Mouse (Mus musculus) MEL (cell line): ENCODE results near the gene Hoxc4.

ENCODE experiments used
- CTCF ChIP-seq, 3 experiments: IDR thresholded peaks in 2 of 3; conservative IDR thresholded peaks in 1 of 3; 2 replicates each; pipeline ENCODE4 v1.5.1; 2011 to 2012; ENCODE audit warnings: low read length in 3 of 3, low read depth in 2 of 3, mild to moderate bottlenecking in 2 of 3, improper control_type of control experiment in 1 of 3, inconsistent platforms in 1 of 3, mixed read lengths in 1 of 3, moderate library complexity in 1 of 3; ENCODE audit not compliant: control insufficient read depth in 1 of 3, insufficient read depth in 1 of 3, poor library complexity in 1 of 3, severe bottlenecking in 1 of 3
- ELF1 ChIP-seq: IDR thresholded peaks from 2 replicates; pipeline ENCODE4 v1.6.1; 2014; ENCODE audit warnings: low read depth, mild to moderate bottlenecking, inconsistent platforms, low read length, improper control_type of control experiment, moderate library complexity
- MAX ChIP-seq: IDR thresholded peaks from 2 replicates; pipeline ENCODE4 v1.6.1; 2011; ENCODE audit warnings: low read length, improper control_type of control experiment
- POLR2A ChIP-seq, 2 experiments: IDR thresholded peaks; 2 replicates each; pipeline ENCODE4 v1.6.1; 2011 to 2012; ENCODE audit warnings: low read length in 2 of 2, mild to moderate bottlenecking in 2 of 2, control low read depth in 1 of 2, improper control_type of control experiment in 1 of 2, low read depth in 1 of 2, moderate library complexity in 1 of 2; ENCODE audit not compliant: control insufficient read depth in 1 of 2, insufficient read depth in 1 of 2, poor library complexity in 1 of 2
- USF1 ChIP-seq: IDR thresholded peaks from 2 replicates; pipeline ENCODE4 v1.6.1; 2014; ENCODE audit warnings: low read depth, mild to moderate bottlenecking, inconsistent platforms, low read length, improper control_type of control experiment, moderate library complexity

DNA sequence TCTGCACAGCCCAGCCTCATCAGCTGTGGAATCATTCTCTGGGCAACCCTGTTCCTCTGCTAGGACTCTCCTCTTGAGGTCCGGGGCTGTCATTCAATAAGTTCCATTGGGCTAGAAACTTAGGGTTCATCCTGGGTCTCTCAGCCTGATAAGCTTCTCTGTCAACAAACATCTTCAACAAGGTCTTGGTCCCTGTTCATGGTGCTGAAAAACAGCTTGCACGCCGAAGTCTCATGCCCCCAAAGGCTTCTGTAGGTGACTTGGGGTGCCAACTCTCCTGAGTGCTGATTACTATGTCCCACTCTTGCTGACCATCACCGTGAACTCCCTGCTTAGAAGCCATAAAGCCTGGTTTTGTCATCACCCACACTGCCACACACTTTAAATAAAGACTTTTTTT lies 63.9 kb downstream of the Hoxc4 start:
- TF ChIP-seq POLR2A (IDR thresholded peaks at IDR 0.05; ENCODE audit: control insufficient read depth in 1 of 2, insufficient read depth in 1 of 2, low read depth in 1 of 2, low read length in 2 of 2, poor library complexity in 1 of 2) (no peak), ELF1 (no peak), CTCF (IDR thresholded peaks at IDR 0.05 in 2 of 3, conservative IDR thresholded peaks at IDR 0.05 in 1 of 3; ENCODE audit: control insufficient read depth in 1 of 3, insufficient read depth in 1 of 3, low read depth in 2 of 3, low read length in 3 of 3, poor library complexity in 1 of 3, severe bottlenecking in 1 of 3) (no peak), USF1 (no peak), MAX (no peak)
